Mouse (Mus musculus): Measurements from ENCODE around the gene Nr2f1.
A peak's percentile ranks its signal among the peaks of the same experiment; 100 is the strongest.
"Not testable (repeated sequence)": the region's sequence is repeated elsewhere in the genome, so short reads cannot be mapped to it uniquely, and the experiment has no call there.

The Nr2f1 gene

GRCm38 (mm10) chr13:78199642-78200160, at the start of gene Nr2f1:
Gene Nr2f1 (minus strand): TSS chr13:78199757.
- DNase-seq (ENCODE audit: extremely low read depth, low read depth): no peak

- no peak for DNase-seq (ENCODE audit: extremely low read depth, low read depth)
Observed at GRCm38 (mm10) chr13:78221680-78222079, 22.1 kb upstream of the Nr2f1 start.

- not testable (repeated sequence) for DNase-seq (ENCODE audit: extremely low read depth, low read depth)
Observed at GRCm38 (mm10) chr13:78220238-78220637, 20.7 kb upstream of the Nr2f1 start.

- DNase-seq (ENCODE audit: extremely low read depth, low read depth): no peak
Observed at GRCm38 (mm10) chr13:78215223-78215622, 15.7 kb upstream of the Nr2f1 start.

GRCm38 (mm10) chr13:78213155-78213554, 13.6 kb upstream of the Nr2f1 start:
- no peak for DNase-seq (ENCODE audit: extremely low read depth, low read depth)

- no peak for DNase-seq (ENCODE audit: extremely low read depth, low read depth)
Observed at GRCm38 (mm10) chr13:78212111-78212510, 12.6 kb upstream of the Nr2f1 start.

GRCm38 (mm10) chr13:78211231-78212010, 11.9 kb upstream of the Nr2f1 start:
- no peak for DNase-seq (ENCODE audit: extremely low read depth, low read depth)

GRCm38 (mm10) chr13:78210748-78211089, 11.2 kb upstream of the Nr2f1 start:
- no peak for DNase-seq (ENCODE audit: extremely low read depth, low read depth)

GRCm38 (mm10) chr13:78210029-78210747, 10.6 kb upstream of the Nr2f1 start:
- no peak for DNase-seq (ENCODE audit: extremely low read depth, low read depth)

GRCm38 (mm10) chr13:78209611-78210028, 10.1 kb upstream of the Nr2f1 start:
- DNase-seq (ENCODE audit: extremely low read depth, low read depth): no peak

GRCm38 (mm10) chr13:78208689-78209410, 9.3 kb upstream of the Nr2f1 start:
- no peak for DNase-seq (ENCODE audit: extremely low read depth, low read depth)

- no peak for DNase-seq (ENCODE audit: extremely low read depth, low read depth)
Observed at GRCm38 (mm10) chr13:78207796-78208645, 8.5 kb upstream of the Nr2f1 start.

- DNase-seq (ENCODE audit: extremely low read depth, low read depth): no peak
Observed at GRCm38 (mm10) chr13:78206891-78207430, 7.4 kb upstream of the Nr2f1 start.

GRCm38 (mm10) chr13:78205426-78205825, 5.9 kb upstream of the Nr2f1 start:
- DNase-seq (ENCODE audit: extremely low read depth, low read depth): no peak

GRCm38 (mm10) chr13:78203348-78204061, 3.9 kb upstream of the Nr2f1 start:
- no peak for DNase-seq (ENCODE audit: extremely low read depth, low read depth)

- no peak for DNase-seq (ENCODE audit: extremely low read depth, low read depth)
Observed at GRCm38 (mm10) chr13:78202574-78203347, 3.2 kb upstream of the Nr2f1 start.

- DNase-seq (ENCODE audit: extremely low read depth, low read depth): no peak
Observed at GRCm38 (mm10) chr13:78201871-78202565, 2.5 kb upstream of the Nr2f1 start.

- peak; percentile 80 for DNase-seq (ENCODE audit: extremely low read depth, low read depth)
Observed at GRCm38 (mm10) chr13:78200991-78201870, 1.7 kb upstream of the Nr2f1 start.
